ENCODE assay signal across 23 mouse cellular contexts in genomic region chr3:117119576-117119975, GRCm38 (mm10).
DNase-seq lines count a peak whose midpoint lies in the region; ATAC-seq and TF ChIP-seq lines count a peak whose summit lies in the region.
"Had no signal": no experiment of that assay in that cellular context is flagged by ENCODE, and none has a peak within 500 bp of the region (broad histone marks: within the 10 kb centered on the region; RNA-seq: fewer than 3 reads in every experiment).

No protein-coding gene starts in this region.

- 51% methylated on average over 5 of the region's 5 CpGs for WGBS in intestine, postnatal 0 days
- WGBS in liver, embryonic 13.5 days (ENCODE audit: insufficient replicate concordance), result 44% methylated on average over 5 of the region's 5 CpGs
- 42% methylated on average over 5 of the region's 5 CpGs for WGBS in liver, embryonic 16.5 days (ENCODE audit: insufficient replicate concordance)
- WGBS in forebrain, embryonic 12.5 days, result 84% methylated on average over 5 of the region's 5 CpGs

- H3K9me3 ChIP-seq in intestine, postnatal 0 days (ENCODE audit: control insufficient read depth), result no peaks in the 10 kb centered on the region
- H3K9me3 ChIP-seq in liver, embryonic 13.5 days (replicated peaks), result no peaks in the 10 kb centered on the region
- no peaks in the 10 kb centered on the region for H3K9me3 ChIP-seq in liver, embryonic 16.5 days (replicated peaks; ENCODE audit: control insufficient read depth, low read length)
- no peaks in the 10 kb centered on the region for H3K9me3 ChIP-seq in forebrain, embryonic 12.5 days
- H3K9me3 ChIP-seq: forebrain, embryonic 15.5 days; heart, embryonic 10.5 days had no signal

- ATAC-seq in intestine, postnatal 0 days, result peak; percentile 22; the same call in 1 of the 2 replicates
- 0 out of 2 replicates have a peak, but pooled peaks have one; percentile 34 for ATAC-seq in liver, embryonic 13.5 days (ENCODE audit: low read depth)
- ATAC-seq in liver, embryonic 16.5 days (ENCODE audit: low read depth), result peak; percentile 62
- no peak for ATAC-seq in inflammation-experienced regulatory T-cells, adult 6 months
- ATAC-seq in forebrain, embryonic 12.5 days (ENCODE audit: low FRiP score), result no peak
- ATAC-seq: activated CD4-positive, CD25-positive, alpha-beta regulatory T cell, adult 4 months; CD4-positive, CD25-positive, alpha-beta regulatory T cell, adult 4 months had no signal

- no peaks in the 10 kb centered on the region for H3K4me1 ChIP-seq in intestine, postnatal 0 days (replicated peaks; ENCODE audit: control insufficient read depth, insufficient read depth, low read length)
- H3K4me1 ChIP-seq in liver, embryonic 13.5 days (replicated peaks), result no peaks in the 10 kb centered on the region
- H3K4me1 ChIP-seq in liver, embryonic 16.5 days (ENCODE audit: control insufficient read depth, low read depth, low read length), result peaks cover 2% of the 10 kb centered on the region; the same call in 1 of the 2 replicates
- no peaks in the 10 kb centered on the region for H3K4me1 ChIP-seq in forebrain, embryonic 12.5 days
- H3K4me1 ChIP-seq: forebrain, embryonic 15.5 days; heart, embryonic 10.5 days; heart, embryonic 13.5 days had no signal

- DNase-seq in fat pad, adult 2 months (ENCODE audit: extremely low read depth, low read depth, low spot score), result peak; percentile 21
- DNase-seq in liver, embryonic 13.5 days, result no peak
- DNase-seq in right cerebral cortex, postnatal 4 days, result no peak
- no peak for DNase-seq in kidney, adult 8-10 months
- DNase-seq: adrenal gland, adult 8-10 months; adrenal gland, postnatal 25 days; cerebellum, adult 18-20 months; cerebellum, adult 9-10 months; cerebellum, postnatal 14 days; gastrocnemius, postnatal 36 days; heart, adult 2 months; heart, postnatal 14 days; heart, postnatal 4 days had no signal

- H3K27ac ChIP-seq in intestine, postnatal 0 days (ENCODE audit: low read depth, low read length), result no peak overlapping the region
- H3K27ac ChIP-seq in liver, embryonic 13.5 days, result no peak overlapping the region
- H3K27ac ChIP-seq in liver, embryonic 16.5 days (ENCODE audit: low read length), result no peak overlapping the region
- no peak overlapping the region for H3K27ac ChIP-seq in forebrain, embryonic 12.5 days
- H3K27ac ChIP-seq: forebrain, embryonic 15.5 days; heart, adult 2 months; heart, embryonic 10.5 days; heart, embryonic 13.5 days; hindbrain, embryonic 14.5 days had no signal

- no peaks in the 10 kb centered on the region for H3K27me3 ChIP-seq in intestine, postnatal 0 days (replicated peaks; ENCODE audit: control insufficient read depth, insufficient read depth, low read length)
- H3K27me3 ChIP-seq in liver, embryonic 13.5 days, result no peaks in the 10 kb centered on the region
- no peaks in the 10 kb centered on the region for H3K27me3 ChIP-seq in liver, embryonic 16.5 days (ENCODE audit: control insufficient read depth, insufficient read depth, low read depth, low read length)
- H3K27me3 ChIP-seq in forebrain, embryonic 12.5 days, result no peaks in the 10 kb centered on the region
- H3K27me3 ChIP-seq: forebrain, embryonic 15.5 days; heart, embryonic 13.5 days had no signal

- TF ChIP-seq CTCF in intestine, postnatal 0 days (IDR thresholded peaks at IDR 0.05; ENCODE audit: low read depth), result no peak

- H3K4me2 ChIP-seq in intestine, postnatal 0 days (replicated peaks; ENCODE audit: low read depth), result no peak overlapping the region
- no peak overlapping the region for H3K4me2 ChIP-seq in liver, embryonic 13.5 days
- H3K4me2 ChIP-seq in liver, embryonic 16.5 days (ENCODE audit: low read depth, low read length), result no peak overlapping the region
- H3K4me2 ChIP-seq in forebrain, embryonic 12.5 days, result no peak overlapping the region
- H3K4me2 ChIP-seq: forebrain, embryonic 15.5 days; heart, embryonic 13.5 days; hindbrain, embryonic 14.5 days had no signal

- H3K9ac ChIP-seq in intestine, postnatal 0 days (ENCODE audit: low read depth, low read length), result no peak overlapping the region
- H3K9ac ChIP-seq in liver, embryonic 13.5 days, result no peak overlapping the region
- H3K9ac ChIP-seq in liver, embryonic 16.5 days (ENCODE audit: low read depth, low read length), result no peak overlapping the region
- H3K9ac ChIP-seq in forebrain, embryonic 12.5 days, result no peak overlapping the region
- H3K9ac ChIP-seq: forebrain, embryonic 15.5 days; heart, embryonic 13.5 days; hindbrain, embryonic 14.5 days had no signal

- no peak overlapping the region for H3K4me3 ChIP-seq in intestine, postnatal 0 days (ENCODE audit: low read depth, low read length)
- H3K4me3 ChIP-seq in liver, embryonic 13.5 days (replicated peaks), result no peak overlapping the region
- H3K4me3 ChIP-seq in liver, embryonic 16.5 days (ENCODE audit: low read depth, low read length), result no peak overlapping the region
- H3K4me3 ChIP-seq in forebrain, embryonic 12.5 days (replicated peaks), result no peak overlapping the region
- H3K4me3 ChIP-seq: forebrain, embryonic 15.5 days; heart, adult 2 months; heart, embryonic 10.5 days; heart, embryonic 13.5 days had no signal

- no peaks in the 10 kb centered on the region for H3K36me3 ChIP-seq in intestine, postnatal 0 days (ENCODE audit: control insufficient read depth, insufficient read depth)
- no peaks in the 10 kb centered on the region for H3K36me3 ChIP-seq in liver, embryonic 13.5 days
- no peaks in the 10 kb centered on the region for H3K36me3 ChIP-seq in liver, embryonic 16.5 days (ENCODE audit: control insufficient read depth, insufficient read depth)
- no peaks in the 10 kb centered on the region for H3K36me3 ChIP-seq in forebrain, embryonic 12.5 days (replicated peaks)
- H3K36me3 ChIP-seq: forebrain, embryonic 15.5 days; heart, embryonic 10.5 days; heart, embryonic 13.5 days had no signal

Comparison
In these comparisons a context has a peak if more than half of its experiments do, and no peak if none do; other contexts are left out.
1. ATAC-seq: peak in intestine, postnatal 0 days (single experiment), liver, embryonic 13.5 days (single experiment) and liver, embryonic 16.5 days (single experiment); none in inflammation-experienced regulatory T-cells, adult 6 months (single experiment) and forebrain, embryonic 12.5 days (single experiment).